Mouse (Mus musculus) embryonic fibroblast, embryonic 13.5 days (primary cell): Measurements from ENCODE around the gene Gm45261.

ENCODE experiments used
- CTCF ChIP-seq: IDR thresholded peaks from 2 replicates; pipeline ENCODE4 v1.5.1; 2011; ENCODE audit warnings: mild to moderate bottlenecking, control low read depth, low read length, moderate library complexity, borderline replicate concordance; ENCODE audit not compliant: insufficient read depth
- POLR2A ChIP-seq: IDR thresholded peaks from 2 replicates; pipeline ENCODE4 v1.6.1; 2011; ENCODE audit warnings: low read depth, mild to moderate bottlenecking, control low read depth, low read length, moderate library complexity

GRCm38 (mm10) chr1:80416329-80416728 lies 44.9 kb downstream of the Gm45261 start:
- no peak for TF ChIP-seq POLR2A
- TF ChIP-seq CTCF: no peak
